21 mouse cellular contexts compared by ENCODE assay signal in the genomic region with DNA sequence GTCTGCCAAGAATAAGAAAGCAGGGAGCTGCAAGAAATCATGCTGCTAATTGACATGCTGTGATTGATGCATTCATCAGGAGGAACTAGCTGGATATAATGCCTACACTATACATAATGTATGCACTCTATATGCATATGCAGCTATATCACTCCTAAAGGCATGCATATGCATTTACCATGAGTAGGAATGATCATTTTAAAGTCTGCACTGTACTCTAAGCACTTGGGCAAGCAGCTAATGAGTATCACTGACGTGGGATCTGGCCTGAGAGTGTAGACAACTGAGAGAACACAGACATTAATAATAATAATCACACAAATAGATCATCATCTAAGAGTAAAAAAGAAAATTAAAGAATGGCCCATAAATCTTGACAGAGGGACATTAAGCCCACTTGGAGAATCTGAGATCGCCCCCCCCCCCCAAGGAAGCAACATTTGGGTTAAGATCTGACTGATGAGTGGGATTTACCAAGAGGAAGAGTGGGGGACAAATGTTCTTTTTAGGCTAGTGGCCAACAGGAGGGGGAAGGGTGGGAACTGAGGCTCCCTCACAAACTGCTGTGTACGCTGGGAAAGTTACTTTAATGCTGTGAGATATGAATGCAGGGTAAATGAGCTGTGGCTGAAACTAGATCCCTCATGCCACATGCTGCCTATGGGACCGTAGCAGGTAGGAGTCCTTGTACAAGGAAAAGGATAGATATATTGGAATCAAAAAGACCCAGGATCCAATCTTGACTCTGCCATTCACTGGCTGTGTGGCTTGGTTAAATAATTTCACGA.
DNase-seq lines count a peak whose midpoint lies in the region; ATAC-seq and TF ChIP-seq lines count a peak whose summit lies in the region.
"Had no signal": no experiment of that assay in that cellular context is flagged by ENCODE, and none has a peak within 500 bp of the region (broad histone marks: within the 10 kb centered on the region; RNA-seq: fewer than 3 reads in every experiment).

No protein-coding gene starts in this region.

- H3K4me3 ChIP-seq in forebrain, embryonic 15.5 days, result no peak overlapping the region
- no peak overlapping the region for H3K4me3 ChIP-seq in forebrain, postnatal 0 days (ENCODE audit: low read depth, low read length)
- H3K4me3 ChIP-seq in kidney, embryonic 15.5 days (replicated peaks), result no peak overlapping the region
- no peak overlapping the region for H3K4me3 ChIP-seq in CH12.LX (replicated peaks in 1 of 3; ENCODE audit: low read depth in 2 of 3, low read length in 2 of 3, poor library complexity in 1 of 3)
- H3K4me3 ChIP-seq: limb, embryonic 13.5 days; liver, embryonic 12.5 days had no signal

- TF ChIP-seq RAD21 in CH12.LX (IDR thresholded peaks at IDR 0.05; ENCODE audit: low read depth, low read length), result no peak

- no peak overlapping the region for H3K9ac ChIP-seq in forebrain, embryonic 15.5 days (replicated peaks)
- H3K9ac ChIP-seq in forebrain, postnatal 0 days, result no peak overlapping the region
- H3K9ac ChIP-seq in kidney, embryonic 15.5 days, result no peak overlapping the region
- no peak overlapping the region for H3K9ac ChIP-seq in CH12.LX (ENCODE audit: insufficient read depth, low read depth)
- H3K9ac ChIP-seq: hindbrain, embryonic 14.5 days; limb, embryonic 13.5 days; liver, embryonic 12.5 days had no signal

- 49% methylated on average over 5 of the region's 5 CpGs for WGBS in forebrain, embryonic 15.5 days
- WGBS in forebrain, postnatal 0 days, result 64% methylated on average over 5 of the region's 5 CpGs
- 47% methylated on average over 5 of the region's 5 CpGs for WGBS in kidney, embryonic 15.5 days

- no peak overlapping the region for H3K27ac ChIP-seq in forebrain, embryonic 15.5 days (replicated peaks)
- no peak overlapping the region for H3K27ac ChIP-seq in forebrain, postnatal 0 days (ENCODE audit: low read depth, low read length)
- no peak overlapping the region for H3K27ac ChIP-seq in kidney, embryonic 15.5 days
- H3K27ac ChIP-seq in CH12.LX (ENCODE audit: insufficient read depth, low read depth), result no peak overlapping the region
- H3K27ac ChIP-seq: hindbrain, embryonic 14.5 days; limb, embryonic 13.5 days; liver, embryonic 12.5 days had no signal

- H3K4me1 ChIP-seq in forebrain, embryonic 15.5 days, result peaks cover 16% of the 10 kb centered on the region; the same call in 1 of the 2 replicates
- H3K4me1 ChIP-seq in forebrain, postnatal 0 days (ENCODE audit: insufficient read depth), result no peaks in the 10 kb centered on the region; the same call in 1 of the 2 replicates
- 0 out of 2 replicates have a peak, but pooled peaks cover 4% of the 10 kb centered on the region for H3K4me1 ChIP-seq in kidney, embryonic 15.5 days
- H3K4me1 ChIP-seq in CH12.LX (ENCODE audit: control insufficient read depth in 1 of 2, insufficient read depth in 2 of 2), result peaks cover 2 to 9% of the 10 kb centered on the region in 2 experiments; a peak in 2 of 4 replicates
- H3K4me1 ChIP-seq: limb, embryonic 13.5 days had no signal

- H3K79me2 ChIP-seq in CH12.LX (replicated peaks; ENCODE audit: control insufficient read depth, extremely low read depth, insufficient read depth, poor library complexity, severe bottlenecking), result no peaks in the 10 kb centered on the region

- no peak overlapping the region for H3K4me2 ChIP-seq in forebrain, embryonic 15.5 days (replicated peaks)
- no peak overlapping the region for H3K4me2 ChIP-seq in forebrain, postnatal 0 days (ENCODE audit: low read depth)
- H3K4me2 ChIP-seq in kidney, embryonic 15.5 days, result no peak overlapping the region
- peak overlapping the region; percentile 21; the same call in 1 of the 2 replicates for H3K4me2 ChIP-seq in CH12.LX (ENCODE audit: insufficient read depth, low read depth, poor library complexity, severe bottlenecking)
- H3K4me2 ChIP-seq: hindbrain, embryonic 14.5 days; limb, embryonic 13.5 days; liver, embryonic 12.5 days had no signal

- no peak for TF ChIP-seq CTCF in forebrain, postnatal 0 days (IDR thresholded peaks at IDR 0.05; ENCODE audit: low read depth)
- TF ChIP-seq CTCF in CH12.LX (conservative IDR thresholded peaks at IDR 0.05 in 1 of 2, IDR thresholded peaks at IDR 0.05 in 1 of 2; ENCODE audit: low read depth in 2 of 2, low read length in 2 of 2), result no peak

- in situ Hi-C loops in CH12.LX (cut with MboI; ENCODE audit: low pct_ligation_motif_present, low pct_unique_long_range_greater_than_20kb, low sequenced_read_pairs), result no loop called here

- no peaks in the 10 kb centered on the region for H3K27me3 ChIP-seq in forebrain, embryonic 15.5 days
- no peaks in the 10 kb centered on the region for H3K27me3 ChIP-seq in forebrain, postnatal 0 days (ENCODE audit: insufficient read depth, low read length)
- no peaks in the 10 kb centered on the region for H3K27me3 ChIP-seq in kidney, embryonic 15.5 days
- H3K27me3 ChIP-seq in CH12.LX (replicated peaks), result no peaks in the 10 kb centered on the region
- H3K27me3 ChIP-seq: limb, embryonic 13.5 days; liver, embryonic 12.5 days had no signal

- no peak for DNase-seq in forebrain, postnatal 0 days
- DNase-seq in kidney, adult 11 months, result no peak
- no peak for DNase-seq in CH12.LX (ENCODE audit: extremely low read depth)
- DNase-seq: adrenal gland, adult 8-10 months; B cell, adult 2 months; cerebellum, adult 2 months; cerebellum, postnatal 25 days; gastrocnemius, postnatal 25 days; kidney, postnatal 4 days; lung, adult 18-20 months; lung, postnatal 4 days; midbrain, embryonic 14.5 days; right cerebral cortex, postnatal 14 days; thymus, postnatal 14 days had no signal

- H3K9me3 ChIP-seq in forebrain, embryonic 15.5 days, result no peaks in the 10 kb centered on the region
- no peaks in the 10 kb centered on the region for H3K9me3 ChIP-seq in forebrain, postnatal 0 days (ENCODE audit: low read length)
- H3K9me3 ChIP-seq in kidney, embryonic 15.5 days (replicated peaks), result no peaks in the 10 kb centered on the region
- H3K9me3 ChIP-seq in CH12.LX (replicated peaks; ENCODE audit: low read length), result no peaks in the 10 kb centered on the region
- H3K9me3 ChIP-seq: limb, embryonic 13.5 days; liver, embryonic 12.5 days had no signal

- dilution Hi-C loops in CH12.LX (cut with MboI; ENCODE audit: extremely low pct_ligation_motif_present, extremely low pct_unique_long_range_greater_than_20kb, low sequenced_read_pairs), result no loop called here

- no peak for TF ChIP-seq POLR2A in CH12.LX (IDR thresholded peaks at IDR 0.05; ENCODE audit: low read depth, low read length)

- no peaks in the 10 kb centered on the region for H3K36me3 ChIP-seq in forebrain, embryonic 15.5 days
- H3K36me3 ChIP-seq in forebrain, postnatal 0 days (ENCODE audit: insufficient read depth), result no peaks in the 10 kb centered on the region
- no peaks in the 10 kb centered on the region for H3K36me3 ChIP-seq in kidney, embryonic 15.5 days
- H3K36me3 ChIP-seq in CH12.LX (replicated peaks in 1 of 2; ENCODE audit: control insufficient read depth in 1 of 2, insufficient read depth in 1 of 2, low read length in 1 of 2), result no peaks in the 10 kb centered on the region
- H3K36me3 ChIP-seq: limb, embryonic 13.5 days; liver, embryonic 12.5 days had no signal

- 0 out of 2 replicates have a peak, but pooled peaks have one; percentile 51 for ATAC-seq in forebrain, embryonic 15.5 days (replicated peaks)
- no peak for ATAC-seq in forebrain, postnatal 0 days
- ATAC-seq in kidney, embryonic 15.5 days (replicated peaks; ENCODE audit: low FRiP score), result peak; percentile 64; the same call in 1 of the 2 replicates
- ATAC-seq in granulocyte monocyte progenitor cell, adult 5-6 weeks (replicated peaks; ENCODE audit: poor library complexity, severe bottlenecking), result 0 out of 2 replicates have a peak, but pooled peaks have one; percentile 16
- no peak for ATAC-seq in activated CD4-positive, CD25-positive, alpha-beta regulatory T cell, adult 4 months
- ATAC-seq: liver, embryonic 12.5 days had no signal

- no peak for TF ChIP-seq EP300 in CH12.LX (IDR thresholded peaks at IDR 0.05; ENCODE audit: low read length)

TF ChIP-seq in CH12.LX, 34 proteins besides CTCF, POLR2A, EP300 and RAD21:
- no peak for TF ChIP-seq ELF1 (IDR thresholded peaks at IDR 0.05; ENCODE audit: low read depth, low read length)
- TF ChIP-seq ZC3H11A (IDR thresholded peaks at IDR 0.05; ENCODE audit: low read depth, low read length), result no peak
- TF ChIP-seq KAT2A (IDR thresholded peaks at IDR 0.05; ENCODE audit: insufficient replicate concordance, low read length), result no peak
- TF ChIP-seq BHLHE40 (IDR thresholded peaks at IDR 0.05; ENCODE audit: low read depth, low read length), result no peak
- no peak for TF ChIP-seq SIN3A (IDR thresholded peaks at IDR 0.05; ENCODE audit: low read length)
- TF ChIP-seq ZNF384 (IDR thresholded peaks at IDR 0.05; ENCODE audit: low read depth, low read length), result no peak
- no peak for TF ChIP-seq JUN (IDR thresholded peaks at IDR 0.05; ENCODE audit: insufficient read depth, low read depth, low read length)
- TF ChIP-seq USF1 (IDR thresholded peaks at IDR 0.05; ENCODE audit: low read depth, low read length), result no peak
- TF ChIP-seq MEF2A (IDR thresholded peaks at IDR 0.05; ENCODE audit: borderline replicate concordance, low read depth, low read length), result no peak
- TF ChIP-seq PAX5 (IDR thresholded peaks at IDR 0.05; ENCODE audit: low read length), result no peak
- no peak for TF ChIP-seq MYC (IDR thresholded peaks at IDR 0.05; ENCODE audit: low read depth, low read length)
- TF ChIP-seq ZMIZ1 (IDR thresholded peaks at IDR 0.05; ENCODE audit: low read depth, low read length), result no peak
- TF ChIP-seq MAZ (IDR thresholded peaks at IDR 0.05; ENCODE audit: low read depth, low read length), result no peak
- TF ChIP-seq E2F4 (IDR thresholded peaks at IDR 0.05; ENCODE audit: insufficient replicate concordance, low read depth, low read length), result no peak
- TF ChIP-seq NELFE (IDR thresholded peaks at IDR 0.05; ENCODE audit: low read depth, low read length), result no peak
- TF ChIP-seq GABPA (IDR thresholded peaks at IDR 0.05; ENCODE audit: insufficient replicate concordance, low read depth, low read length), result no peak
- TF ChIP-seq RCOR1 (conservative IDR thresholded peaks at IDR 0.05; ENCODE audit: low read depth, low read length), result no peak
- TF ChIP-seq NRF1 (IDR thresholded peaks at IDR 0.05; ENCODE audit: low read depth, low read length), result no peak
- no peak for TF ChIP-seq MAFK (IDR thresholded peaks at IDR 0.05; ENCODE audit: insufficient replicate concordance, low read length)

Comparison
In these comparisons a context has a peak if more than half of its experiments do, and no peak if none do; other contexts are left out.
1. ATAC-seq: peak in forebrain, embryonic 15.5 days (single experiment), kidney, embryonic 15.5 days (single experiment) and granulocyte monocyte progenitor cell, adult 5-6 weeks (single experiment); none in forebrain, postnatal 0 days (single experiment) and activated CD4-positive, CD25-positive, alpha-beta regulatory T cell, adult 4 months (single experiment).